Mouse (Mus musculus) ES-E14 (cell line): ENCODE data around the gene Cep68.

Source experiments
- CHD2 ChIP-seq: IDR thresholded peaks from 2 replicates; pipeline ENCODE4 v1.6.1; 2014; ENCODE audit warnings: mild to moderate bottlenecking, low read depth, low read length, inconsistent platforms
- MAFK ChIP-seq: IDR thresholded peaks from 2 replicates; pipeline ENCODE4 v1.6.1; 2014; ENCODE audit warnings: mild to moderate bottlenecking, low read depth, low read length, inconsistent platforms; ENCODE audit not compliant: insufficient read depth
- ZNF384 ChIP-seq: IDR thresholded peaks from 2 replicates; pipeline ENCODE4 v1.6.1; 2012; ENCODE audit warnings: low read depth, low read length, inconsistent platforms

DNA sequence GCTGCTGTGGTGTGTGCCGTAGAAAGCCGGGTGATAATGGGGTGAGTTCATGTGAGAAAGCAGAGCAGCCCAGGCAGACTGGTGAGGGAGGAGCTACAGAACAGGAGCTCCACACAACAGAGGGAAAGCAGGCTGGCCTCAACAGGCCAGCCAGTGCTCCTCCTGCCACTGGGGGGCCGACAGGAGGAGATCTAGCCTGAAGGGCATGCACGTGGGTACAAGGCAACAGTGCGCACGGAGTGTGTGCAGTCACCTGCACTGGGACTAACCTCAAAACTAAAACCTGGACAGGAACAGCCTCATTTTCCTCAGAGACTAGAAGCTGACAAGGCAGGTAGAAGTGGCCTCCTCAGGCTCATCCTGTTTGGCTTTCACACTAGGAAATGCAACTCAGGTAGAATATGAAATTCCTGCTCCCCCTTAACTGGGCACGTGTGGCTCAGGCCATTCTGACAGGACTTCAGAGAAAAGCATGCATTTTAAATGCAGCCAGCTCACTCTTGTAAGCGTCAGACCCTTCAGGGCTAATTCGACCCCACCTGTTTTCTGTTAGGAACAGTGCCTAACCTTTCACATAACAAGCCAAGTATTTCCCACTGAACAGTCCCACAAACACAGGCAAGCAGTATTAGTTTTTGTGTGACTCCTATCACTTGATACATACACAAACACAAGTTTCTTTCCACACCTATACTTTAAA lies 5.9 kb downstream of the Cep68 start:
- TF ChIP-seq CHD2 (no peak), ZNF384 (no peak), MAFK (no peak)
